Mouse (Mus musculus) heart, postnatal 14 days (tissue): Measurements from ENCODE around the gene BC025446. TPM values are rescaled to one million over a fixed set of nuclear protein-coding genes. Genes with fewer than 3 reads are reported as not detected.

Experiments
- total RNA-seq, 2 experiments: library from RNA; stranded (reverse); gene quantifications; 2 replicates each; pipeline ENCODE4 v1.2.3; 2021

Gene BC025446
- total RNA-seq, 2 experiments from 2014 or later, result not detected

Other genes with a start within 250 kb of the BC025446 start
- under 1 TPM; 0.50 to 0.56 TPM for gene Ly6i, start 232.9 kb upstream of the BC025446 start, total RNA-seq
- gene Ly6a, start 218.3 kb upstream of the BC025446 start, total RNA-seq, result 10 to 100 TPM; 77.9 to 78.5 TPM
- gene Ly6c1, start 167.5 kb upstream of the BC025446 start, total RNA-seq, result 100 to 1,000 TPM; 306 to 320 TPM
- 10 to 100 TPM; 10.7 to 13.3 TPM for gene Ly6c2, start 104.4 kb upstream of the BC025446 start, total RNA-seq
- not detected for gene Ly6g, start 61.1 kb upstream of the BC025446 start, total RNA-seq
- not detected for gene Ly6f, start 52.0 kb downstream of the BC025446 start, total RNA-seq